Mouse (Mus musculus): ENCODE measurements around the gene Fmo1. TPM values are rescaled to one million over a fixed set of nuclear protein-coding genes. Genes with fewer than 3 reads are reported as not detected.

Fmo1 gene
- total RNA-seq, 2 experiments from 2014 or later, result 13.1 to 17.0 TPM

DNA sequence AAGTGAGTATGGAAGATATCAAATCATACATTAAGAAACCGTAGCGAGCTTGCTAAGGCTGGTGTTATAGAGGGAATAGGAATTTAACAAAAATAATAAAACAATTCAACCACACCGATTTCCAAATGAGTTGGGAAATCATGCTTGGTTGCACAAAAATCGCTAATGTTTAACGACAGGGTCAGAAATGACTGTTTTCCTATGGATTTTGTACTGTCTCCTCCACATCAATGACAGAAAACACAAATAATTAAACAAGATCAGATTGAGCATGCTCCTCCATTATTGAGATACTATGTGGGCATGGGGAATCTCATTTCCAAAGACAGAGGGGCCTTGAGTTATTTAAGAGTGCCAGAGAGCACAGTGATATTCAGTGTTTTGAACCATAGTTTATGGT lies 2.1 kb downstream of the Fmo1 start:
- no peak for DNase-seq
- intact Hi-C loops (cut with DNase I), result no loop called here

- no peak for DNase-seq
- intact Hi-C loops (cut with DNase I), result no loop called here
These were observed 2.8 kb downstream of the Fmo1 start for GRCm38 (mm10) chr1:162863579-162863978.

GRCm38 (mm10) chr1:162862328-162862727 lies 4.1 kb downstream of the Fmo1 start:
- intact Hi-C loops (cut with DNase I), result no loop called here
- DNase-seq, result no peak

GRCm38 (mm10) chr1:162859996-162860605 lies 6.3 kb downstream of the Fmo1 start:
- intact Hi-C loops (cut with DNase I), result no loop called here
- peak in 1 of 2 experiments; percentile 24 for DNase-seq

DNA sequence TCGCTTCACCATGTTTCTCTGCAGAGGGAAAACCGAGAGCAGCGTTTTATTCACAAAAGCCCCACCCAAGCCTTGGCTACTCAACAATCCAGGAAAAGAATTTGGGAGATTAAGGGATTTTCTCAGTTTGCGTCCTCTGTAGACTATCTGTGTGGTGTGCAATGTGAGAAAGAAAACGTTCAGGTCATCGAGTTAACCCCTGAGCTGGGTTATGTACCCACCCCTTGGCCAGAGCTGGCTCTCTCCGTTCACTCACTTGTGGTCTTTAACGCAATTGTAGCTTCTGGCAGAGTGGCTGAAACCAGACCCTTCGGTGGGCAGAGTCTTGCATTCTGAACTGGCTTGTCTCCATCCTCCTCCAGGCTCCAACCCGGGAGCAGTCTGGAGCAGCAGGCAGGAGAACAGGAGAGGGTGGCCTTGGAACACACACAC lies 6.8 kb downstream of the Fmo1 start:
- intact Hi-C loops (cut with DNase I), result no loop called here

GRCm38 (mm10) chr1:162858748-162859130 lies 7.7 kb downstream of the Fmo1 start:
- intact Hi-C loops (cut with DNase I), result no loop called here
- DNase-seq, result peak; percentile 25 to 26

More for the DNA sequence above, 6.8 kb downstream of the Fmo1 start:
- DNase-seq, result peak; percentile 12 to 21

DNA sequence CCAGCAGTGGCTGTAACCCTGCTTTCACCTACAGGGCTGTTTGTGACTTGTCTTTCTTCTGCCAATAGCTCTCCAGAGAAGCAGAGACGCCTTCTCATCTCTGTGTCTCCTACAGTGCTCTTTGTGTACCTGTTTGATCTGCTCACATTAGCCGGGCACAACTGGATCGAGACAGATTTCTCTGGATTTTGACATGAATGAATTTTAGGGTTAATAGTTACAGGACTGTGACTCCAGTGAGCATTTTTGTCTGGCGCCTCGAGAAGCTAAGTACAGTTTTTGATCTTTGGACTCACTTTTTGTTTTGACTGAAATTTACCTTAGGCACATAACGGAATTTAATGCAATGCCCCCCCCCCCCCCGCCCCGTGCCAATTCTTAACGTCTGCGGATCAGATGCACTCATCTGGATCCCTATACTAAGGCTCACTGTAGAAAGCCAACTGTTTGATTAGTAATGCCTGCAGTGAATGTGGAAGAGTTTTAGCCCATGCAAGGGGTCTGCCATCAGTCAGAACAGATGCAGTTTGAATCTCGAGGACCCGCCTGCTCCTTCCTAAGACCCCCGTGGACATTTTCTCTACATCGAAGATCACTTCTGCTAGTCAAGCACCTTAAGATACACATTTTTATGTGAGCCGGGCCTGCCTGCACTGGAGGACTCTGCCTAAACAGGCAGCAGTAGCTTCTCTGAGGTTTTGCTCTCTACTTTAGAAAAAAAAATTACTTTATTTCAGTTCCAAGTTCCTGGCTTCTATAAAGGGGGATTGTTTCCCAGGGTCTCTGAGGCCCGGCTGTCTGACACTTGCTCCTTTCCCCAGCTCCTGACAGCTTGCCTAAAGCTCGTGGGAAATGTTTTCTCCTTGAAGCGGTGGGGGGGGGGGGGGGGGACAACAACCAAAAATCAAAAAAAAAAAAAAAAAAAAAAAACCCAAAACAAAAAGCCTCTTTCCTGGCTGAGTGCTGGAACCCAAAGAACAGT lies 8.4 kb downstream of the Fmo1 start:
- intact Hi-C loops (cut with DNase I), result no loop called here
- DNase-seq, result no peak

GRCm38 (mm10) chr1:162853812-162854482 lies 12.5 kb downstream of the Fmo1 start:
- intact Hi-C loops (cut with DNase I), result no loop called here

GRCm38 (mm10) chr1:162847554-162847953 lies 18.9 kb downstream of the Fmo1 start:
- DNase-seq, result no peak
- intact Hi-C loops (cut with DNase I), result no loop called here

More at GRCm38 (mm10) chr1:162853812-162854482, 12.5 kb downstream of the Fmo1 start:
- DNase-seq, result no peak

- DNase-seq, result no peak
- intact Hi-C loops (cut with DNase I), result no loop called here
These were observed 26.2 kb downstream of the Fmo1 start for GRCm38 (mm10) chr1:162840211-162840610.

DNA sequence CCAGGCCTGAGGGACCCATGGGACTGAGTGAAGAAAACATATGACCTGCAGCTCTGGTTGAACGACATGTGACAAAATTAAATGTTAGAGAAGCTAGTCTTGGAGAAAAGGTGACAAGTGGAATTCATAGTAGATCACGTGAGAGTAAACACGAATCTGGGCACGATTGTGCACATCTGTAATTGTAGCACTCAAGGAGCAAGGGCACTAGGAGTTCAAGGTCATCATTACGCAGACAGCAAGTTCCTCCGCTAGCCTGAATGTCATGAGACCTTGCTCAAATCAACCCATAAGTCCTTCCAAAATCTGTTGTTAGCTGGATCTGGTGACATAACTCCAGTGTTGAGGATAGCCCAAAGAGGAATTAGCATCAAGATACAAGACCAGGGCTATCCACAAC lies 27.4 kb downstream of the Fmo1 start:
- DNase-seq, result no peak
- intact Hi-C loops (cut with DNase I), result no loop called here

DNA sequence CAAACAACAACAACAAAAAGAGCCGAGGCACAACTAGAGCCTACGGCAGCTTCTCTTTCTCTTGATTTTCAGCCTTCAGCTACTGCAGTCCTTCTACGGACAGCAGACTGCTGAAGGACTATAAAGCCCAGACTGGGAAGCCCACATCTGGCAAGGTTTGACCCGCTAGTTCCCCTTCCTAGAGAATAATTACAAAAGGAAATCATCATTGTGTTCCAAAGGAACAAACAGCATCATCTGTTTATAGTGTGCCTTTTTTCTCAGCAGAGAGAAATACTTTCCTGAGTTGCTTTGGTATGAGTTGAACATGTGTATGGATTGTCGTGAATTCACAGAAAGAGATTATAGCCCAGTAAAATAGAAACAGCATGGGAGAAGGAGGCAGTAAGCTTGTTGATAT lies 32.1 kb downstream of the Fmo1 start:
- intact Hi-C loops (cut with DNase I), result no loop called here
- DNase-seq, result no peak

- intact Hi-C loops (cut with DNase I), result no loop called here
- DNase-seq, result no peak
These were observed 33.8 kb downstream of the Fmo1 start for GRCm38 (mm10) chr1:162832574-162832953.

- no peak for DNase-seq
- intact Hi-C loops (cut with DNase I), result no loop called here
These were observed 34.4 kb downstream of the Fmo1 start for GRCm38 (mm10) chr1:162831838-162832573.

DNA sequence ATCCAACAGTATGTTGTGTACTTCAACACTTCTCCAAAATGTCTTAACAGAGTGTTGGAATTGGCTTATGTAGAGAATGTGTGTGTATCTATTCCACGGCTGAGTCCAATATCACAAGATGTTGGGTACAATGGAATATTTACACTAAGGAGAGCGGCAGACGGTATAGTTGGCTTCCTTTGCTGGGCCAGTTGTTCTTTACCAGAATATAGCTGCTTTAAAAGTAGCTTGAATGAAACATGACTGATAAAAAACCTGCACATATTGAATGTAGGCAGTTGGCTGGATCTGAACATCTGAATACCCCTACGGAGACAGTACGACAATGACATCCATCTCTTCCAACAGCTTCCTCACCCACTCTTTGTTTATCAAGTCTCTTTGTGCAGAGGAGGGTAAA lies 47.1 kb downstream of the Fmo1 start:
- intact Hi-C loops (cut with DNase I), result no loop called here

GRCm38 (mm10) chr1:162815381-162816127 lies 50.9 kb downstream of the Fmo1 start:
- intact Hi-C loops (cut with DNase I), result no loop called here
- no peak for DNase-seq

More for the DNA sequence above, 47.1 kb downstream of the Fmo1 start:
- no peak for DNase-seq

- no peak for DNase-seq
- intact Hi-C loops (cut with DNase I), result no loop called here
These were observed 51.5 kb downstream of the Fmo1 start for GRCm38 (mm10) chr1:162814932-162815331.

GRCm38 (mm10) chr1:162813836-162814156 lies 52.6 kb downstream of the Fmo1 start, which contains the start of gene Fmo4:
Gene Fmo4, minus strand, starts transcription at chr1:162813972.
- peak; percentile 27 to 30 for DNase-seq
- intact Hi-C loops (cut with DNase I), result no loop called here

DNA sequence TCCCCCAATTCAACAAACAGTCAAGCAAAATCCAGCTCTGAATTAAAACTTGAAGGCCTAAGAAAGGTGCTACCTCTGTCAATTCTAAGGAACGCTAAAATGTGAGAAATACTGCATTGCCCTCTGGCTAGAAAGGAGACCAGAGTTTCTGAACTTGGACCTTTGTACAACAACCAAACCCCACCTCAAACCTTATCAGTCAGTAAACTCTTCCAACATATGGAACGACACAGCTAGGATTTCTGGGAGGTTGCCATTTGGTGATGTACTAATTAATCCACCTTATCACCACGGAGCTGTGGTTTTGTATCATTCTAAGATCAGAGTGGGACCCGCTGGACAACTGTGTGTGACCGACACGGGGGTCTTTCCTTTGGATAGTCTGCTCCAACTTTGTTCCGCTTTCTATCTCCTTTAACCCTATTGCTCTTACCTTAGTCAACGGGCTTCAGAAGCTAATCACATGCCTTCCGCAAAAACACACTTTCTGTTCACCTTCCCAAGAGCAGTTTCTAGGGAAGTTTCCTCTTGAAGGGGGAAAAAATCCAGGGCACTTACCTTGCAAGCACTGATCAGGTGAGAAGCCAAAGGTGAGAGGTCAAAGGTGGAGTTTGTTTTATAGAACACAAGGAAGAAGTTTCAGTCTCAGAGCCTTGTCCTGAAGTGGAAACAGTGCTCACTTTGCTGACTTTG lies 53.1 kb downstream of the Fmo1 start:
- no peak for DNase-seq
- intact Hi-C loops (cut with DNase I), result no loop called here
